Mouse (Mus musculus) cerebral cortex, adult 2 months (tissue): ENCODE results near the gene St3gal2.

Source experiments
- WGBS: fragments of 180-500 bp; shearing (Covaris S2); methylation state at CpG from one replicate; pipeline ENCODE4 v1.1.7; 2018; 5-methylcytosine and 5-hydroxymethylcytosine counted together

The St3gal2 gene

DNA sequence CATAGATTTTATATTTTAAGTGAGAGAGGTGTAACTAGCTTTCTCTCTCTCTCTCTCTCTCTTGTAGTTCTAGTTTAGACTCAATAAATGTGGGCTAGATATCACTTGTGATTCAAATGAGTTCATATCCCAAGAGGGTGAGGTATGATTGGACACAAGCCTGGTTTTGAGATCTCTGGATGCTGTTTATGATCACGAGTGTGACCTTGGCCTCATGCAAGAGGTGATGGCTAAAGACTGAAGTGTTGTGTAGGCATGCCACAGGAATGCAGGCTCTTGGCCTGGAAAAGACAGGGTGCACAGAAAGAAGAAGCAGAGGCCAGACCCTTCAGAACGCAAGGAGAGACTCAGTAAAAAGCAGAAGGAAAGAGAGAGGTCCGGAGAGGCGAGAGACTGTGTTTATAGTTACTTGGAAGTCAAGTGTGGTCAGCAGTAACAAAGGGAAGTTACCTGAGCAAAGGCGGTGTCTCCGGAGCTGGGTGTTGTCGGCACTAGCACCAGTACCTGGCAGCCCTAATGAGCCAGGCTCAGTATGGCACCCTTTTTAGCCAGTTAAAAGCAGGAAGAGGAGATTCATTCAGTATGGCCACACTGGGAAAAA is 24.7 kb downstream of the St3gal2 start:
- 85% methylated on average over 7 of the region's 7 CpGs for WGBS

DNA sequence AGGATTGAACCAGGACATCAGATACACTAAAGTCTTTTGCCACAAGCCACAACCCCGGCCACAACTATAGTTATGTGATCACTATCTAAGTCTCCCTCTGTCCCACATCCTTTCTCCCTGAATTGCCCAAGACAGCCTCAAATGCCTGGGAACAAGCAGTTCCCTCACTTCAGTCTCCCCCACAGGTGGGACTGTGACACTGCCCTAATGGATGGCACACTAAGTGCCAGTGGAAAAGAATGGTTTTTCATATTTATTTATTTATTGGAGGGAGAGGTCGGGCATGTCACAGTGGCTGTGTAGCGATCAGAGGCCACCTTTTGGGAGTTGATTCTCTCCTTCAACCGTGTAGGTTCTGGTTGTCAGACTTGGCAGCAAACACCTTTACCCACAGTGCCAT is 26.0 kb downstream of the St3gal2 start:
- WGBS, result 77% methylated on average over 4 of the region's 4 CpGs

DNA sequence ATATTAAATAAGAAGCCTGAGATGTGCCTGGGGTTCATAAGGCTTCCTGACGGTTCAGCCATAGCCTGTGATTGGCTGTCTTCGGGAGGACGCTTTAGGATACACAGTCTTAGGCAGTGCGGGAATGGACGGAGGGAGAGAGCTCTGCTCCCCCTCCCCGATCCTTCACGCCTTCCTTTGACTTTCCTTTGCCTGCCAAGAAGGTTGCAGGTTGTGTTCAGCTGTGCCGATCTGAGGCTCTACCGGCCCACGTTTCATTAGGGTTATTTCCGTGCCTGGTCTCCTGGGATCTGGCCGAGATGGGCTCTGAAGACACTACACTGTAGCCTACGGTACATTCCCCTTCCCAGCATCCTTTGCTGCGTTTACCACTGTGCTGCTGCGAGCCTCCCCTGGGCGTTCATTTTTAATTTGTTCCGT is 30.4 kb downstream of the St3gal2 start:
- 50% methylated on average over 17 of the region's 17 CpGs for WGBS

DNA sequence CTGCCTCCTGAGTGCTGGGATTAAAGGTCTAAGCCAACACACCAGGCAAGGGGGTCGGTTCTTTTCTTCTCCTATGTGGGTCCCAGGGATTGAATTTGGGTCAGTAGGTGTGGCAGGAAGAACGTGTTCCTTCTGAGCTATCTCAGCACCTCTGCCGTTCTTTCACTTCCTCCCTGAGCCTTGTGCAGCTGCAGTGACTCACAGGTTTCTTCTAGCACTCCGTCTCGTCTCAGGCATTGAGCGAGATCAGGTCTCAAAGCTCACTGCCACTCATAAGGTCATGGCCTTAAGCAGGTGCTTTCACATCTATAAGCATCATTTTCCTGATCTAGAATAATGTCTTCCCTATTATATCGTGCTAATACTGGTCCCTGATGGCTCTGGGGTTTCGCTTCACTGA is 35.1 kb downstream of the St3gal2 start:
- 58% methylated on average over 8 of the region's 8 CpGs for WGBS

DNA sequence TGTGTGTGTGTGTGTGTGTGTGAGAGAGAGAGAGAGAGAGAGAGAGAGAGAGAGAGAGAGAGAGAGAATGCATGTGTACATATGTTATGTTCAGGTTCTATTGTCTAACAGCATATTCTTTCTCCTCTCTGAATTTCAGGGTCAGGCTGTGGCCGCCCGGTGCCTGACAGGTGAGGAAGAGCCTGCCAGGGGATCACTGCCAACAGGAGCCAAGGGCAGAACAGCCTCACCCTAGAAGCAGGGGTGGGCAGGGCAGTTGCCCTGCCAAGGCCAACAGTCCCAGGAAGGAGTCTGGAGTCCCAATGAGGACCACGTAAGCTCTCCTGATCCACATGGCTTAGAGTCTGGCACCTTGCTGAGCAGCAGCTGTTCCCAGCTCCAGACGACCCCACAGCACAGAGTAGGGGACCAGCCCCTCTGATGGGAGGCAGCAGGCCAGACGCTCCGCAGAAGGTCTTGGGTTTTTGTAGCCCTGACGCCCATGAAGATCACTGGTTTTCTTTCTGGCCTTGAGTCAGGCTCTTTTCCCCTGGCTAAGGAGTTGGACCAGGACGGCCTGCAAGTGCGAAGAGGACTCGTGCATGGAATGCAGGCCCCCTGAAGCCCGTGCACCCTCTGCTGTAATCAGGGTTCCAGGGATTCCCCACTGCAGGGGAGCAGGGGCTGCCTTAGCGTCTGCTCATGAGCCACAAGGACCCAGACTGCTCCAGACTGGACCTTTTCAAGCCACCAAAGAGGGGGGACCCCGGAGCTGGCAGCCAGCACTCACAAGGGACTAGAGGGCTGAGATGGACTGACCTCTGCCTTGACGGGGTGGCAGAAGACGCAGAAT is 37.1 kb downstream of the St3gal2 start:
- 84% methylated on average over 15 of the region's 15 CpGs for WGBS

DNA sequence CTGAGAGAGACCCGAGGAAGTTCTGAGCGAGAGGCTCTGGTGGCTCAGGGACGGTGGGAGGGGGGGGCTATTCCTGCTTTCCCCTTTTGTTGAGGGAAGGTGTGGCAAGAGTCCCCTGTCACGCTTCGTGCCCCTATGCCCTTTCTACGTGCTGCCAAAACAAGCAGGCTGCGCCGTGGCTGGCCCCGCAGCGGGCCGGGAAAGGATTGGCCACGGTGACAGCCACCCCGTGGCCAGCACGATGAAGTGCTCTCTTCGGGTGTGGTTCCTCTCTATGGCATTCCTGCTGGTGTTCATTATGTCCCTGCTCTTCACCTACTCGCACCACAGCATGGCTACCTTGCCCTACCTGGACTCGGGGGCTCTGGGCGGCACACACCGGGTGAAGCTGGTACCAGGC is 37.7 kb downstream of the St3gal2 start:
- WGBS, result 94% methylated on average over 19 of the region's 19 CpGs

DNA sequence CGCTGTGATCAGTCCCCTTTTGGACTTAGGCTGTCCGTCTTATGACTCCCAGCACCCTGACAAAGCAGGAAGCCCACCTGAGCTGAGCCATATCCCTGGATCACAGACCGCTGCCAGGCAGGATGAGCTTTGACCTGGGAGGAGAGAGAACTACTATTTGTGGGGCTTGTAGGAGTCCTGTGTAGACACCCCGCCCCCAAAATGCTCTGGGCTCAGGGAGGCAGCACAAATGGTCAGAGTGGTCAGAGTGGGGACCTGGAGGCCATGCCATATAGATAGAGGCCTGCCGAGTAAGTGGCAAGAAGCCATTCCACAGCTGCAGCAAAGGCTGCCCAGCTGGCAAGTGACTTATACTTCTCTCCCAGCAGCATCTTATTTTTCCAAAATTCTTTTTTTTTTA is 38.4 kb downstream of the St3gal2 start:
- WGBS, result 89% methylated on average over 5 of the region's 5 CpGs

DNA sequence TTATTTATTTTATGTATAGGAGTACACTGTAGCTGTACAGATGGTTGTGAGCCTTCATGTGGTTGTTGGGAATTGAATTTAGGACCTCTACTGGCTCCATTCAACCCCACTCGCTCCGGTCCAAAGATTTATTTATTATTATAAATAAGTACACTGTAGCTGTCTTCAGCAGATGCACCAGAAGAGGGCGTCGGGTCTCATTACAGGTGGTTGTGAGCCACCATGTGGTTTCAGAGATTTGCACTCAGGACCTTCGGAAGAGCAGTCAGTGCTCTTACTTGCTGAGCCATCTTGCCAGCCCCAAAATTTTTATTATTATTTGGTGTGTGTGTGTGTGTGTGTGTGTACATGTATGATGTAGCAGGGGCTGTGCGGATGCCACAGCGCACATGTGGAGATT is 38.8 kb downstream of the St3gal2 start:
- 92% methylated on average over 7 of the region's 7 CpGs for WGBS

DNA sequence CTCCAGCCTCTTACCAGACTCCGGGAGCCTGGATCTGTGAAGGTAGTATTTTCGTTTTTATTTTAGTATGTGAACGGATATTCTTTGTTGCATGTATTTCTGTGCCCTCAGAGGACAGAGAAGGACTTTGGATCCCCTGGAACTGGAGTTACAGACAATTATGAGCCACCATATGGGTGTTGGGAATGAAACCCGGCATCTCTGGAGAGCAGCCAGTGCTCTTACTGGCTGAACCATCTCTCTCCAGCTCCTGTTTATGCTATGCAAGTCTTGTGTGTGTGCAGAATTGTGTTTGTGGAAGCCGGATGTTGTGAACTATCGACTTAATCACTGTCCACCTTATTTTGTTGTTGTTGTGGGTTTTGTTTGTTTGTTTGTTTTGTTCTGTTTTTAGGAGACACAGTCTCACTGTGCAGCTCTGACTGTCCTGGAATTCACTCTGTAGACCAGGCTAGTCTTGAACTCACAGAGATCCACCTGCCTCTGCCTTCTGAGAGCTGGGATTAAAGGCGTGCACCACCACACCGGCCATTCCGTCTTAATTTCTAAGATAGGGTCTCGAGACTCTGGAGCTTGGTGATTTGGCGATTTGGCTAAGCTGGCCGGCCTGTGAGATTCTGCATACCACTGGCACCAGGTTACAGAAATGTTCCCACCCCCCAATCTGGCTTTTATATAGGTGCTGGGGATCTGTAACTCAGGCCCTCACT is 39.5 kb downstream of the St3gal2 start:
- 78% methylated on average over 12 of the region's 12 CpGs for WGBS

DNA sequence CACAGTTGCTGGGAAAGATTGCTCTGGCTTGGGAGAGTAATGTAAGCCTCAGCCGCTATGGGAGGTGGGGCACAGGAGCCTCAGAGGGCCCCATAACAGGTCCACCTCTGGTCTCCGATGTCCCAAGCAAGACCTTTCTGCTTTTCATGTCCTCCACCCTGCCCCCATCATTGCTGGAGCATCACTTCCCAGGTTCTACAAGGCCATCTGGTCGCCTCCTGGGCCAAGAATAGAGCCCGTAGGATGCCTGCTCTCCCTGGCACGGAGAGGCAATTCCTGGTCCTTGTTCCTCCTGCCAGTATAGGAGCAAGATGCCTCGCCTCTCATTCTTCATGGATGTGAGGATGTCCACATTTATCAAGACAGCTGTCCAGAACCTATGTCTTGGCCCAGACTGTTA is 40.2 kb downstream of the St3gal2 start:
- WGBS, result 75% methylated on average over 6 of the region's 6 CpGs

DNA sequence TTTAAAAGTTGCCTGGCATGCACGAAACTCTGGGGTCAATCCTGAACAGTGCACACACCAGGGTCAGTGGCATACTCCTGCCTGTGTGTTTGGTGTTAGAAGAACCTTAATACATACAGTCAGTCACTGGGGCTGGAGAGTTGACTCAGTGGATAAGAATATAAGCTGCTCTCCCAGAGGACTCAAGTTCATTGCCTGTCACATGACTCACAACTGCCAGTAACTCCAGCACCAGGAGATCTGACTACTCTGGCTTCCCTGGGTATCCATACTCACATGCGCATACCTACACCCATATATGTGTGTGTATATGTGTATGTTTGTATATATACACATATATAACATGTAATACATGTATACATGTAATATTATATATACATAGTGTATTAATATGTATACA is 43.3 kb downstream of the St3gal2 start:
- 96% methylated on average over 2 of the region's 2 CpGs for WGBS

DNA sequence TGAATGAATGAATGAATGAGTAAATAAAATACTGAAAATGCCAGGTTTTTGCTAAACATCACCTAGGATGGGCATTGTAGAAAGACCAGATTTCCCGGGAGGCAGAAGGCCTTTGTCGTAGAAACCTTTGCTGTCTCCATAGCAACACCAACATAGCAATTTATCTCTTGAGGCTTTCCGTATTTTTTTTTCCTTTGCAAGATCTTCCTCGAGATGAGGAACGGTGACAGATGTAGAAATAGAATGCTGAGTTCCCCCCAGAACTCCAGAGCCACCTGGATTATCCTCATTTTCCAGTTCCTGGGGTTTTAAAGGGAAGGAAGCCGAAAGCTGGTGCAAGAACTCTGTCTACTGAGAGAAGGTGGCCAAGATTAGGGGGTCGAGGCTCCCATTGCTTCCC is 44.9 kb downstream of the St3gal2 start:
- WGBS, result 50% methylated on average over 7 of the region's 7 CpGs

DNA sequence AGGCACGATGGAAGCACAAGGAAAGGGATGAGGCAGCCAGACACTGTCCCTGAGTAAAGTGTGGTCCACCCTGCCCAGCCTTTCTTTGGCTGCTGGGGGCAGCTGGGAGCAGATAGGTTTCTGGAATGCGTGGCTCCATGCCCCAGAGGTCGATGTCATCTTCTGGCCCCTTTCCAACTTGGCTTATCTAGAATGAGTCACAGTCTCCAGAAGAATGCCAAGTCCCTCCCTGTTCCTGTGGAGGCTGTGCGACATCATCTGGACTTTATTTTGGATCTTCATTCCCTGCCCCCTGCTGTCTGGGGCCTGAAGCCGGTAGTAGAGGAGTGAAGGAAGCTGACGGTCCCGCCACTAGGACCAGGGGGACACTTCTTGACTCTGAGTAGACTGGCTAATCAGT is 45.9 kb downstream of the St3gal2 start:
- 10% methylated on average over 7 of the region's 7 CpGs for WGBS

DNA sequence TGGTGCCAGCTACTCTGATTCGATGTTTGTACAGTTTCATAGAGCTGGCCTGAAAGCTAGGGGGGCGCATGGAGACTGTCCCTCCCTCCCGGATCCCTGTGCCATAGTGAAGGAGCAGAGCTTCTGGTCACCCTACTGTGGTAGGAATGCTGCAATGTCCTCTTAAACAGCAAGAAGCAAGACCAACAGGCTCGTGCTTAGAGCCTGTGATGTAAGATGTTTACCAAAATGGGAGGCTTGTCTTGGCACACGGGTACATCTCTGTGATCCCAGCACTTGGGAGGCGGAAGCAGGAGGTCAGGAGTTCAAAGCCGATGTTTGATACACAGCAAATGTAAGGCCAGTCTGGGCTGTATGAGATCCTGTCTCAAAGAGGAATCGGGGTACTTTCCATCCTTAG is 46.9 kb downstream of the St3gal2 start:
- WGBS, result 71% methylated on average over 8 of the region's 8 CpGs

DNA sequence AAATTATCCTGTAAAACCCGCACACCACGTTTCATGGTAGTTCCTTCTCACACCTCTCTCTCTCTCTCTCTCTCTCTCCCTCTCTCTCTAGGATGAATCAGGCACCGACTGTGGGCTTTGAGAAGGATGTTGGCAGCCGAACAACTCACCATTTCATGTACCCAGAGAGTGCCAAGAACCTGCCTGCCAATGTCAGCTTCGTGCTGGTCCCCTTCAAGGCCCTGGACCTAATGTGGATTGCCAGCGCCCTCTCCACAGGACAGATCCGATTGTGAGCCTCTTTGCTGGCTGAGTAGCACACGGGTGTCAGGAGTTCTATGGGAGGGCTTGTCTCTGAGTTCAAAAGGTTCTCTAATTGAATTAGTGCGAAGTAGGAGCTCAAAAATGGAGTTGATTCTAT is 47.6 kb downstream of the St3gal2 start:
- WGBS, result 37% methylated on average over 9 of the region's 9 CpGs

DNA sequence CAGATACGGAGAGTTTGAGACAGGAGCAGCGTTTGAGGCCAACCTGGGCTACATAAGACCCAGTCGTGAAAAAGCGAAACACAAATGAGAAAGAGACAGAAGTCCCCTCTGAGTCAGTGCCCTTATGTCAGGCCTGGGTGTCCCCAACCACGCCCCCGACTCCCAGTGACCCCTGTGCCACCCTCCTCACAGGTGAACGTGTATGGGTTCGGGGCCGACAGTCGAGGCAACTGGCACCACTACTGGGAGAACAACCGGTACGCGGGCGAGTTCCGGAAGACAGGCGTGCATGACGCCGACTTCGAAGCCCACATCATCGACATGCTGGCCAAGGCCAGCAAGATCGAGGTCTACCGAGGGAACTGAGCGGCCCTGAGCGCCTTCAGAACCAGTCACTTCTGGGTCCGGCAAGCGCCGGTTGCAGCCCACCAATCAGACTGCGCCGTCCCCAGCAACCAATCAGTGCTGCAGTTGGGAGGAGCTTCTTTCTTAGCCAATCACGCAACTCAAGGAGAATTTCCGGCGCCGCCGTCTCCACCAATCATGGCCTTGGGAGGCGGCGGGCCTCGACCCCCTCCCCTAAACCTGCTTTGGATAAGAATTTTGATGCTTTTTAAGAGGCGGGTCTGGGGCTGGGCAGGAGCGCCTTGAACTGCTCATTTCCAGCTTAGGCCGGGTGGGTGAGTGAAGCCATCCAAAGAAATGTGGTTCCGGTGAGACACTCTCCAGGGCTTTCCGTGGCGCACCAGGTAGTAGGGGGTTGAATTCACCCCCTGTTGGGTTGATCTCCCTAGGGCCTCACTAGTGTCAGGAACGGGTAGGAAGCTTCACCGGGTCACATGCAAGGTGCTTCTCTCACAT is 50.4 kb downstream of the St3gal2 start:
- WGBS, result 13% methylated on average over 45 of the region's 45 CpGs

DNA sequence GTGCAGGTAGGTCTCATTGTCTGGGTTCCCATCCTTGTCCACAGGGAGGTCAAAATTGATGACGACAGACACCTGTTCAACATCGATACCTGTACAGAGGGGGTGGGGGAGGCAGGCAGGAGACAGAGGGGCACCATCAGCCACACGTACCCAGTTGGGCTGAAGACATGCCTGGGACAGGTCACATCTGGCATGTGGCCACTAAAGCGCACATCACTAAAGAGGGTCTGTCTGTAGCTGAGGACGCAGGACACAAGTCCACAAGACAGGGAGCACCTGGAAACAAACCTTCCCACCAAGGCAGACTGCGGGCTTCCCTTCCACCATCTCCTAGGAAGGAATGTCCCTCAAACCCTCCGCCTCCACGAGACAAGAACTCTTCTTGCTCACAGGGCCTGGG is 56.8 kb downstream of the St3gal2 start:
- WGBS, result 93% methylated on average over 8 of the region's 8 CpGs

DNA sequence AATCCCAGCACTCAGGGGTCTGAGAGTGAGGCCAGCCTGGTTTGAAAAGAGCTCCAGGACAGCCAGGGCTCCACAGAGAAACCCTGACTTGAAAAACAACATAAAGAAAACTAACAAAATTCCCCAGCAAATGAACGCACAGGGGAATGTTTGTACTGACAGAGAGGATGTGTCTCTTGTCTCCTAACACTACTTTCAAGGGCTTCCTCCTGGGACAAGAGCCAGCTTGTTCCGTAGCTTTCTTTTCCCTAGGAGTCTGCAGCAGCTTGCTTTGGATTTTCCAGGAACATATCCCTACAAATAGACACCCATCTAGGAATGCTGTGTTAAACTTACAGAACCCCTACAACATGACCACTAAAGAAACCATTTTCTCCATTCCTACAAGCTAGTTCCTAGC is 58.3 kb downstream of the St3gal2 start:
- WGBS, result 44% methylated on average over 2 of the region's 2 CpGs

DNA sequence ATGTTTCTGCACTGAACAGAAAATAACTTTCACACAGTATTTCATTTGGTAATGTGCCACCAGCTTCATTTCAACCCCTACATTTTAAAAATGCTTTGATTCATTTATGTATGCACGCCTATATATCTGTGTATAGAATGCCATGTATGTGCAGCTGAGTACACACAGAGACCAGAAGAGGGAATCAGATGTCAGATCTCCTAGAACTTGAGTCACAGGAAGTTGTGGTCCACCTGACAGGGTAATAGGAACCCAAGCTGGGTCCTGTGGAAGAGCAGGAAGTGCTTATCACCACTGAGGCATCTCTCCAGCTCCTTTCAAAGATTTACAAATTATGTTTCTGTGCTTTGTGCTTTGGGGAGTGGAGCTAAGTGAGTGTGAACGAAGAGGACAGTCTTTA is 61.6 kb downstream of the St3gal2 start:
- WGBS, result 83% methylated on average over 2 of the region's 2 CpGs

DNA sequence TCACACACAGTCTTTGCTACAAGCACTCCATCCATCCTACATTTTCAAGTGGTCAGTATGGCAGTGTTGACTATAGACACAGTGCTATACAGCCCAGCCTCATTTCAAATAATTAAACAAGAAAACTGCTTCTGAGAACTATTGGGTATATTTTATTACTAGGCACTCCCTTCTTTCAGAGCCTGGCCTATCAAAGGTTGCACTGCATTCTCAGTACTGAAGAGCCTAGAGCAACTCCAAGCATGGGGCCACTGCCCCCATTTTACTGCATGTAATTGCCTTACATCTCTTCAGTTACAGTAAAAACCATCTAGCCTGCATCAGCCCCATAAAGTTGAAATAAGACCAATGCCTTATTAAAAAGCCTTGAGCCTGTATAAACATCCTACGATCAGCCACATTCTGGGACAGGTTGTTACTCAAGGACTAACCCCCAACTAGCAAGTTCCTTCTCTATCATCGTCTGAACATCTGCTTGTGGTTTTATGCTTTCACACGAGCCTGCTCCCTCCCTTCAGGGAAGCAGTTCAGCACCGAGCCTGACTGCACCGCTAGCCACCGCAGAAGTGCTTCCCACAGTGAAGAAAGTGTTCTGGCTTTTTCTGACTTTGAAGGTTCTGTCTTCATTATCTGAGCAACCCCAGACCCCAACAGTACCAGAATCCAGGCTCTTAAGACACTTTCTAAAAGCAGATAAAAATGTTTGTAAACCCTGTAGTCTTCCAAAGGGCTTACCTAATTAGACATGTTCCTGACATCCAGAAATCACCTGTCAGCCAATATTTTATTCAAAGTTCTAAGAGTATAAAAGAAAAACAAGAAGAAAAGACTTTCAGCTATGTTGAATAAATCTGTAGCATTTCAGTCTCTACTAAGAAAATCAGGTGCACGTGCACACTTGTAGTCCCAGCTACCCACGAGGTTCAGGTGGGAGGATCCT is 68.4 kb downstream of the St3gal2 start:
- WGBS, result 84% methylated on average over 8 of the region's 8 CpGs

DNA sequence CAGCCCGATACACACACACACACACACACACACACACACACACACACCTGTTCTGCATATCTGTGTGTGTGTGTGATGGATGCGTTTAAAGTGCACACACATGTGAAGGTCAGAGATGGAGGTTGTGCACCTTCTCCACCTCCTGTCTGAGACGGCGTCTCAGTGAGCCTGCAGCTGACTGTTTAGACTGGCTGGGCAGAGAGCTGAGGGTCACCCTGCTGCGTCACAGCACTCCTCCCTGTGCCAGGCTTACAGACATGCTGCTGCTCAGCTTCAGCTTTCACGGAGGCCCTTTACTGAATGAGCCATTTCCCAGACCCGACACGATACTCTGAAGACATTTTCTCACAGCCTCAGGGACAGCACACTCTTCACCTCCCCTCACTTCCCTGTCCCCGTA is 70.3 kb downstream of the St3gal2 start:
- 91% methylated on average over 9 of the region's 9 CpGs for WGBS
